In genomic region chr11:116411582-116411981, GRCm38 (mm10) we compare ENCODE assay signal across 8 mouse cellular contexts. TPM values are rescaled to one million over a fixed set of nuclear protein-coding genes. Genes with fewer than 3 reads are reported as not detected.
DNase-seq lines count a peak whose midpoint lies in the region; ATAC-seq and TF ChIP-seq lines count a peak whose summit lies in the region.

No protein-coding gene starts in this region.

- WGBS in heart, embryonic 14.5 days = 24% methylated on average over 6 of the region's 6 CpGs
- 4% methylated on average over 6 of the region's 6 CpGs for WGBS in forebrain, embryonic 16.5 days
- WGBS in midbrain, embryonic 11.5 days = 9% methylated on average over 6 of the region's 6 CpGs

- no peak overlapping the region for H3K27ac ChIP-seq in heart, embryonic 14.5 days (replicated peaks in 1 of 2; ENCODE audit: control insufficient read depth in 1 of 2, insufficient read depth in 1 of 2, low read depth in 2 of 2, low read length in 2 of 2)
- no peak overlapping the region for H3K27ac ChIP-seq in bone marrow macrophage, adult 2 months (ENCODE audit: insufficient read depth, low read depth, low read length)
- no peak overlapping the region for H3K27ac ChIP-seq in forebrain, embryonic 16.5 days (ENCODE audit: low read length)
- no peak overlapping the region for H3K27ac ChIP-seq in midbrain, embryonic 11.5 days (ENCODE audit: low read depth, low read length)

- H3K36me3 ChIP-seq in heart, embryonic 14.5 days (ENCODE audit: control insufficient read depth, insufficient read depth, low read length) = no peaks in the 10 kb centered on the region
- no peaks in the 10 kb centered on the region for H3K36me3 ChIP-seq in forebrain, embryonic 16.5 days (ENCODE audit: control insufficient read depth, insufficient read depth)
- H3K36me3 ChIP-seq in midbrain, embryonic 11.5 days (ENCODE audit: control insufficient read depth, insufficient read depth, low read length) = no peaks in the 10 kb centered on the region

- peak overlapping the region; percentile 99 for H3K4me2 ChIP-seq in heart, embryonic 14.5 days (ENCODE audit: low read length)
- H3K4me2 ChIP-seq in forebrain, embryonic 16.5 days (ENCODE audit: low read length) = peak overlapping the region; percentile 93
- H3K4me2 ChIP-seq in midbrain, embryonic 11.5 days = peak overlapping the region; percentile 99

- H3K9me3 ChIP-seq in heart, embryonic 14.5 days (ENCODE audit: control insufficient read depth, low read length) = no peaks in the 10 kb centered on the region
- no peaks in the 10 kb centered on the region for H3K9me3 ChIP-seq in forebrain, embryonic 16.5 days (ENCODE audit: control insufficient read depth, low read length)
- no peaks in the 10 kb centered on the region for H3K9me3 ChIP-seq in midbrain, embryonic 11.5 days (ENCODE audit: control insufficient read depth, low read length)

- no peak for TF ChIP-seq CTCF in bone marrow macrophage, adult 2 months (IDR thresholded peaks at IDR 0.05; ENCODE audit: low read depth, low read length)

- H3K4me1 ChIP-seq in heart, embryonic 14.5 days (ENCODE audit: control insufficient read depth in 2 of 2, insufficient read depth in 2 of 2, low read length in 2 of 2) = peaks cover 7 to 8% of the 10 kb centered on the region in 2 experiments
- peaks cover 28% of the 10 kb centered on the region for H3K4me1 ChIP-seq in bone marrow macrophage, adult 2 months (ENCODE audit: control insufficient read depth, insufficient read depth, low read length)
- H3K4me1 ChIP-seq in forebrain, embryonic 16.5 days (replicated peaks; ENCODE audit: control insufficient read depth, insufficient read depth, low read length) = peaks cover 21% of the 10 kb centered on the region
- peaks cover 12% of the 10 kb centered on the region for H3K4me1 ChIP-seq in midbrain, embryonic 11.5 days (ENCODE audit: control insufficient read depth, insufficient read depth, low read length)

- ATAC-seq in heart, embryonic 14.5 days (ENCODE audit: insufficient number of reproducible peaks, insufficient read depth, low FRiP score, low read depth) = no peak
- ATAC-seq in forebrain, embryonic 16.5 days = no peak
- ATAC-seq in midbrain, embryonic 11.5 days (ENCODE audit: low FRiP score) = no peak

- DNase-seq in heart, adult 11 months = no peak
- peak; percentile 92 for DNase-seq in midbrain, embryonic 11.5 days (ENCODE audit: low spot score, missing footprints)
- no peak for DNase-seq in adrenal gland, postnatal 4 days (ENCODE audit: low spot score in 2 of 2)
- DNase-seq in right cerebral cortex, postnatal 36 days (ENCODE audit: low spot score in 2 of 2) = no peak
- DNase-seq in layer of hippocampus, adult 18-20 months (ENCODE audit: low spot score in 2 of 2) = no peak

- TF ChIP-seq POLR2A in bone marrow macrophage, adult 2 months (IDR thresholded peaks at IDR 0.05; ENCODE audit: borderline replicate concordance, low read depth, low read length) = no peak

- H3K27me3 ChIP-seq in heart, embryonic 14.5 days (ENCODE audit: control insufficient read depth, insufficient read depth, low read length) = no peaks in the 10 kb centered on the region
- no peaks in the 10 kb centered on the region for H3K27me3 ChIP-seq in forebrain, embryonic 16.5 days (replicated peaks; ENCODE audit: control insufficient read depth, insufficient read depth, low read length)
- H3K27me3 ChIP-seq in midbrain, embryonic 11.5 days (ENCODE audit: control insufficient read depth, insufficient read depth, low read length) = peaks cover 6% of the 10 kb centered on the region; the same call in 1 of the 2 replicates

- H3K9ac ChIP-seq in heart, embryonic 14.5 days (ENCODE audit: low read length) = peak overlapping the region; percentile 82
- H3K9ac ChIP-seq in forebrain, embryonic 16.5 days (replicated peaks; ENCODE audit: low read depth, low read length) = peak overlapping the region; percentile 19; the same call in 1 of the 2 replicates
- H3K9ac ChIP-seq in midbrain, embryonic 11.5 days (ENCODE audit: low read length) = peak overlapping the region; percentile 95

- peak overlapping the region in 1 of 2 experiments; percentile 76; a peak in 3 of 4 replicates for H3K4me3 ChIP-seq in heart, embryonic 14.5 days (ENCODE audit: control insufficient read depth in 1 of 2, insufficient read depth in 1 of 2, low read depth in 1 of 2, low read length in 2 of 2)
- peak overlapping the region; percentile 67 for H3K4me3 ChIP-seq in bone marrow macrophage, adult 2 months (ENCODE audit: insufficient read depth, low read length)
- peak overlapping the region; percentile 77 for H3K4me3 ChIP-seq in forebrain, embryonic 16.5 days (replicated peaks; ENCODE audit: low read length)
- H3K4me3 ChIP-seq in midbrain, embryonic 11.5 days (ENCODE audit: low read depth, low read length) = peak overlapping the region; percentile 79

RNA-seq across cellular contexts. Expression of gene Rnf157, which starts 1.2 kb away (rescaled TPM):
- polyA plus RNA-seq in heart, embryonic 14.5 days (2014; fragmentation: Nextera tagmentation; extraction: Ambion mirVana) = 8.3 and 8.4 TPM in 2 replicates
- polyA plus RNA-seq in bone marrow macrophage, adult 2 months (2012; ENCODE audit: insufficient read depth, insufficient read length, missing spikeins) = 12.3 and 12.4 TPM in 2 replicates
- 37.4 and 40.7 TPM in 2 replicates for polyA plus RNA-seq in forebrain, embryonic 16.5 days (2015; fragmentation: Nextera tagmentation; extraction: Ambion mirVana)
- 17.8 and 18.1 TPM in 2 replicates for polyA plus RNA-seq in midbrain, embryonic 11.5 days (2014; fragmentation: Nextera tagmentation; extraction: Ambion mirVana)
- total RNA-seq in adrenal gland, postnatal 4 days (2021) = 10 to 100 TPM; 20.0 to 22.0 TPM
- total RNA-seq in layer of hippocampus, adult 18-20 months (2021) = 100 to 1,000 TPM; 245 to 252 TPM

RNA-seq across cellular contexts. Expression of gene Ubald2, which starts 22.3 kb away (rescaled TPM):
- polyA plus RNA-seq in heart, embryonic 14.5 days (2014; fragmentation: Nextera tagmentation; extraction: Ambion mirVana) = 53.4 and 62.9 TPM in 2 replicates
- polyA plus RNA-seq in bone marrow macrophage, adult 2 months (2012; ENCODE audit: insufficient read depth, insufficient read length, missing spikeins) = 123 and 152 TPM in 2 replicates
- polyA plus RNA-seq in forebrain, embryonic 16.5 days (2015; fragmentation: Nextera tagmentation; extraction: Ambion mirVana) = 45.1 and 53.4 TPM in 2 replicates
- 72.3 and 83.0 TPM in 2 replicates for polyA plus RNA-seq in midbrain, embryonic 11.5 days (2014; fragmentation: Nextera tagmentation; extraction: Ambion mirVana)
- 10 to 100 TPM; 62.1 to 63.9 TPM for total RNA-seq in adrenal gland, postnatal 4 days (2021)
- 10 to 100 TPM; 33.3 to 40.5 TPM for total RNA-seq in layer of hippocampus, adult 18-20 months (2021)

RNA-seq across cellular contexts. Expression of gene Qrich2, which starts 54.5 kb away (rescaled TPM):
- not detected in 2 replicates for polyA plus RNA-seq in heart, embryonic 14.5 days (2014; fragmentation: Nextera tagmentation; extraction: Ambion mirVana)
- not detected in 2 replicates for polyA plus RNA-seq in bone marrow macrophage, adult 2 months (2012; ENCODE audit: insufficient read depth, insufficient read length, missing spikeins)
- polyA plus RNA-seq in forebrain, embryonic 16.5 days (2015; fragmentation: Nextera tagmentation; extraction: Ambion mirVana) = 0.09 TPM in 1 of 2 replicates, not detected in the other
- polyA plus RNA-seq in midbrain, embryonic 11.5 days (2014; fragmentation: Nextera tagmentation; extraction: Ambion mirVana) = 0.08 and 0.14 TPM in 2 replicates
- under 1 TPM in 1 of 2 experiments, not detected in 1; 0.14 TPM for total RNA-seq in adrenal gland, postnatal 4 days (2021)
- not detected for total RNA-seq in layer of hippocampus, adult 18-20 months (2021)

Comparison
In these comparisons a context has a peak if more than half of its experiments do, and no peak if none do; other contexts are left out.
1. H3K9ac ChIP-seq: peak in every context shown above with its lines; median percentile 95 in midbrain, embryonic 11.5 days; 82 in heart, embryonic 14.5 days; 19 in forebrain, embryonic 16.5 days.